Mouse (Mus musculus): ENCODE measurements around the gene Tgif2lx2.
"Not testable (repeated sequence)": the region's sequence is repeated elsewhere in the genome, so short reads cannot be mapped to it uniquely, and the experiment has no call there.

GRCm38 (mm10) chrX:118426927-118427326 lies at the start of gene Tgif2lx2:
- not testable (repeated sequence) for TF ChIP-seq CTCF (conservative IDR thresholded peaks at IDR 0.05; ENCODE audit: low read length); POU5F1 (IDR thresholded peaks at IDR 0.05; ENCODE audit: borderline replicate concordance, low read length)
